Mouse (Mus musculus) right cerebral cortex, postnatal 25 days (tissue): Measurements from ENCODE around the gene Stmn3.

Experiments
- DNase-seq: peaks from one replicate; pipeline ENCODE4 v3.0.0; 2022

The Stmn3 gene

DNA sequence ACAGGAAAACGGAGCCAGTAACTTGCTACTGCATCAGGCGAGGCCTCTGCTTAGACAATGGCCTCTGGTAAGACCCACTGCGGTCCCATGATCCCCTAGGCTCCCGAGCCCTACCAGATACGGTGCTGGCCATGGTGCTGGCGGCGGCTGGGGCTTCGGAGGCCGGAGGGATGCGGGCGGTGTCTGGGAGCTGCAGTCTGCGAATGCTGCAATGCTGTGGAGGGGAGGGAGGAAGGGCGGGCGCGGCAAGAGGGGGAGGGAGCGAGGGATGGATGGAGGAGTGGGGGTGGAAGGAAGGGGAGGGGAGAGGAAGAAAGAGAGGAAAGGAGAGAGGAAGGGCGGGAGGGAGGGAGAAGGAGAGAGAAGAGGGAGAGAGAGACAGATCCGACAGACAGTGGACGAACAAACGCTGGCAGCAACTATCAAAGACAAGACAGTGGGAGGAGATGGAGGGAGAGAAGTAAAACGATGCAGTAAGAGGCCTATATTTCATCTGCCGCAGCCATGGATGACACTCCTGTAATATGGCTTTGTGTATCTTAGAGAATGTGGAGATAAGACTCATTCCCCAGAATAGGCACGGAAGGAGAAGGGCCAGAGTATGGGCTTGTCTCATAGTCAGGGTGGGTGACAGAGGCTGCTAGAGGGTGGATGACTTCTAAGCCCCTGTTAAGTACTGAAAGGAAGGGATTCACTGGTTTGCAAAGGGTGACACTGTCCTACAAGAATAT lies at the start of gene Stmn3:
TSS of gene Stmn3 (minus strand) at position 421 of the 731 bp plus-strand sequence.
- peak; percentile 78 for DNase-seq

DNA sequence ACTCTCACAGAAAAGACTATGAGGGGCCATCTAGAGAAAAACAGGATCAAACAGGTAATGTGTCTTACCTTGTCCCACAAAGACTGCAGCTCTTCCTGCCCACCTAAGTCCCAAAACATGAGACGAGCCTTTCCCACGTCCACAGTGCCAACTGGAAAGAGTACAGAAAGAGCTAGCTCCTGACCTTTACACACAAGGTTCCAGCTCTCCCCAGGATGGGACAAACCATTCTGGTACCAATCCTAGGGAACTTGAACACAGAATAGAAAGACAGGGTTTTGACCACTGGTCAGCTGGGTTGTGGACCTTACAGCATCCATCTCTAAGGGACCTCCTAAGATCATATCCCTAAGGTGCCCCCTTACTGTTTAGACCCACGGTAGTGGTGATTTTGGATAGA lies 49.6 kb upstream of the Stmn3 start:
- DNase-seq = no peak

- DNase-seq = no peak
Measured at GRCm38 (mm10) chr2:181356780-181357179, 42.5 kb upstream of the Stmn3 start.

GRCm38 (mm10) chr2:181342766-181343165 lies 28.5 kb upstream of the Stmn3 start:
- DNase-seq = no peak

DNA sequence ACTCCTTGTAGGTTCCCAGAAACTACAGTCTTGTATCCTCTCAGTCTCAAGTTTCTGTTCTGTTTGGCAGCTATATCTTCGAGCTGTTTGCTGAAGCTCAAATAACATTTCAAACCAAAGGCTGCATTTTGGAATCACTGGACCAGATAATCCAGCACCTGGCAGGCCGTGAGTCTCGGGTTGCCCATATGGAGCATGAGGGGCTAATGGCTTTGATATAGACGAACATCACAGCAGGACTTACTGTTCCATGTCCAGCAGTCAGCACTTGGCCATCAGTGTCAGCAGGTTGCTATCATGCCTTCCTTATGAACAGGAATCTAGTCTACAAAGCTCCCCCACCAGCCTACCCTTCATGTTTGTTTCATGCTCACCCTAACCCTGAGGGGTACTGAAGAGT lies 26.1 kb upstream of the Stmn3 start:
- no peak for DNase-seq

GRCm38 (mm10) chr2:181334023-181334422 lies 19.7 kb upstream of the Stmn3 start:
- peak; percentile 37 for DNase-seq

DNA sequence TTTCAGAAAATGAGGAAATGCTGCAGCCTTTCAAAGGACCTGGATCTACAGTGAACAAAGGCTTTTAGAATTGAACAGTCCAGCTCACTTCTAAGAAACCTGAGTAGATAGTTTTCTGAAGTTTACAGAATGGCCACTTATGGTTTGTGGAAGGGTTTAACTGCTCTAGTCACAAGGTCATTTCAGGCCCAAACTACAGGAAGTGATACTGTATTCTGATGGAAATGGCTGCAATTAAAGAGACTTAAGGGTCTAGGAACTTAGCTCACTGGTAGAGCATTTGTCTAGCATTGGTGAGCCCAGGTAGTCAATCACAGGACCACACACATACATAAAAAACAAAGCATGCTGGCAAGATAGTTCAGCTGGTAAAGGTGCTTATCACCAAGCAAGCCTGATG lies 18.2 kb upstream of the Stmn3 start:
- no peak for DNase-seq

- no peak for DNase-seq
Measured at GRCm38 (mm10) chr2:181326098-181326497, 11.8 kb upstream of the Stmn3 start.

- DNase-seq = no peak
Measured at GRCm38 (mm10) chr2:181322136-181322535, 7.8 kb upstream of the Stmn3 start.

DNA sequence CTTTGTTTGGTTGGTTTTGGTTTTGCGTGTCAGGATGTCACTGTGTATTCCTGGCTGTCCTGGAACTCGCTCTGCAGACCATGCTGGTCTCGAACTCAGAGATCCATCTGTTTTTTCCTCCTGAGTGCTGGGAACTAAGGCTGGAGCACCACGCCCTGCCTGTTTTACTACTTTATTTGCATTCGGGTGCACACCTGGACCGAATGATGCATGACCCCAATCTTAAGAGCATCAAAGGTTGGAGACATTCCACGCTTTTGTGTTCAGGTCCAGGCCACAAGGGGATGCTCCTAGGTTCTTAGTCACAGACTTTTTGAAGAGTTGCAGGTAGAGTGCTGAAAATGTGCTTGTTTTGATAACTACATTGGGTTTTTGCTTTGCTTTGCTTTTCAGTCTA lies 5.8 kb upstream of the Stmn3 start:
- DNase-seq = no peak

DNA sequence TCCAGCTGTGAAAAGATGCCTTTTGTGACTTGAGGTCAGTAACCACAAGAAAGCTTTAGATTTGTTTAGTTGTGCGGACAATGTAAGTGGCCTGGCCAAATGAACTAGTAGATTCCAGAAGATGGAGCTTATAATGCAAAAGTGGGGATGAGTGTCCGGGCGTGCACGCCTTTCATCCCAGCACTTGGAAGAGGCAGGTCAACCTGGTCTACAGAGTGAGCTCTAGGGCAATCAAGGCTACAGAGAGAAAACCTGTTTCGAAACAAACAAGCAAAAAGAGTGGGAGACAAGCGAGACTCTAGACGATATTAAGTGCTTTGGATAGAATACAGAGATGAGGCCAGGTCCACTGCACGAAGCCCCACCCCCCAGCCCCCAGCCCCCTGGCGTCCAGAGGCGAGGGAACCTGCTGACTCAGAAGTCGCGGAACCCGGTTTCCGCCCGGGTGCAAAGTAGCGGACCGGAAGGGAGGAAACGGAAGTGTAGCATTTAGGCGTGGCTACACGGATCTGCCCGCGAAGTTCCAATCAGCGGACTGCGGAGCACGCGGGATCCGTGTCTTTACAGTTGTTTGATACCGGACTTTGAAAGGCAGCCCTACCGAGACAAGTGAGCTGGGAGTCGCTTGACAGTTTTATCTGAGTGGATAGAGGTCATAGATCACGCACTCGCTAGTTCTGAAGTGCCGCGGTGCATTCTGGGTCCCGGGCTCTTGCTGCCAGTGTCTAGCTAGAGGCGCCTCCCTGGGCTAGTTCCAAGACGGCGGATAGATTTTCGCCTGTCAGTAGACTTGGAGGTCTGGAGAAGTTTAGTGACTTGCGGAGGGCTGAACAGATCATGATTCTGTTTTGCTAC lies 5.2 kb upstream of the Stmn3 start, which contains the start of gene Rtel1:
TSS of gene Rtel1 (plus strand) at position 492 of the 855 bp plus-strand sequence.
- DNase-seq = peak; percentile 78

GRCm38 (mm10) chr2:181313344-181314079 lies 788 bp downstream of the Stmn3 start:
- peak; percentile 45 for DNase-seq

DNA sequence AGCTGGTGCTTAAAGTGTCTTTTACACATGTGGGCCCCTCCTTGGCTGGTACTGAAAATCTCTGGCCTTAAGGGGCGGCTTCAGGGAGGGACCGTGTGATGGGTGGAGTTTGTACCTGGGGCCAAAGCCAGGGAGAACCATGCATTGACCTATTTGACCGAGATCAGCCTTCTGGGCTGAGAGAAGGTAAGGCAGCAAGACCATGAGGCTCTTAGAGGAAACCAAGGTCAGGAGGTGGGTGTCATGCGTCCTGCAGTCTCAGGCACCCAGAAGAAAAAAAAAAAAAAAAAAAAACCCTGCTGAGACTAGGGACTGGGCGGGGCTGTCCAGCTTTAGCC lies 1.3 kb downstream of the Stmn3 start:
- no peak for DNase-seq

- no peak for DNase-seq
Measured at GRCm38 (mm10) chr2:181312435-181312834, 1.9 kb downstream of the Stmn3 start.

GRCm38 (mm10) chr2:181307144-181307804 lies 7.0 kb downstream of the Stmn3 start:
- DNase-seq = peak; percentile 68

DNA sequence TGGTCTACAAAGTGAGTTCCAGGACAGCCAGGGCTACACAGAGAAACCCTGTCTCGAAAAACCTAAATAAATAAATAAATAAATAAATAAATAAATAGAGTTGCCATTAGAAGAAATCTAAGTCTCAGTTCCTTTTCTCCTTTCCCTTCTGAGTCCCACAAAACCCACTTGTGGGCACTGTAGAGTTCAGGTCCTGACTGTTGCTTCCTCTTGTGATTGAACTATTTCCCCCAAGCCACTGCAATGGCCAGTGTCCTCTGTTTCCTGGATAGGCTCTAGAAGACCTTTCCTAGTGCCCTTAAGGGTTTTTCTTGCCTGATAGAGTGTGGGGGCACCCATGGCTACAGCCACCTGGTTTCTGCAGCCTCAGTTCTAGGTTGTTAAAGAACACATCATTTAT lies 9.4 kb downstream of the Stmn3 start:
- DNase-seq = no peak

DNA sequence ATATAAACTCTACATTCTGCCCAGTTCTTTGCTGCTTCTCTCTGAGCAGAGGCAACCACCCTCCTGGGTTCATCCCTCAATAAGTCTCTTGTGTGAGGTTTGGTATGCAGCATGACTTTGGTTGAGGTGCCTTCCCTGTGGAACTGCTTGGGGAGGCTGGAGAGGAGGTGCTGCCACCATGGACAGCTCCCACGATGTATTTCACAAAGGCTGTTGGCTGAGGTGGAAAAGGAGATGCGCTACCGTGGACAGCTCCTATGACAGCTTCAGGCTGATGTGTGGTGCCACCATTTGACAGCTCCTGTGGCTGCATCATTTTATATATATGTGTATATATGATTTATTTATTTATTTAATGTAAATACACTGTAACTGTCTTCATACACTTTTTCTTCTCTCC lies 12.3 kb downstream of the Stmn3 start:
- DNase-seq = no peak

DNA sequence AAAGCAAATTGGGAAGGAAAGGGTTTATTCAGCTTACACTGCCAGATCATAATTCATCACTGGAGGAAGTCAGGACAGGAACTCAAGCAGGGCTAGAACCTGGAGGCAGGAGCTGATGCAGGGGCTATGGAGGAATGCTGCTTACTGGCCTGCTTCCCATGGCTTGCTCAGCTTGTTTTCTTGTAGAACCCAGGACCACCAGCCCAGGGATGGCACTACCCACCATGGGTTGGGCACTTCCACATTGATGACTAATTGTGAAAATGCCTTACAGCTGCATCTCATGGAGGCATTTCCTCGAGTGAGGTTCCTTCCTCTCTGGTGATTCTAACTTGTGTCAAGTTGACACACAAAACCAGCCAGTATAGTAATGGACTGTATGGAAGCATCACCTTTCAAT lies 23.4 kb downstream of the Stmn3 start:
- DNase-seq = no peak

- no peak for DNase-seq
Measured at GRCm38 (mm10) chr2:181288691-181289090, 25.6 kb downstream of the Stmn3 start.

GRCm38 (mm10) chr2:181287958-181288350 lies 26.3 kb downstream of the Stmn3 start, which contains the start of gene Gmeb2:
Gene Gmeb2, minus strand, starts transcription at chr2:181288035.
- peak; percentile 90 for DNase-seq

GRCm38 (mm10) chr2:181287338-181287957 lies 26.9 kb downstream of the Stmn3 start:
- DNase-seq = peak; percentile 83

GRCm38 (mm10) chr2:181286629-181287337 lies 27.5 kb downstream of the Stmn3 start:
- DNase-seq = no peak
